In genomic region chr1:45100966-45101365, GRCm38 (mm10) we compare ENCODE assay signal across 20 mouse cellular contexts.
A peak's percentile ranks its signal among the peaks of the same experiment; 100 is the strongest.
DNase-seq lines count a peak whose midpoint lies in the region; ATAC-seq and TF ChIP-seq lines count a peak whose summit lies in the region.
"Had no signal": no experiment of that assay in that cellular context is flagged by ENCODE, and none has a peak within 500 bp of the region (broad histone marks: within the 10 kb centered on the region; RNA-seq: fewer than 3 reads in every experiment).

No protein-coding gene starts in this region.

- no peak for TF ChIP-seq POLR2A in kidney, adult 2 months (IDR thresholded peaks at IDR 0.05; ENCODE audit: low read depth, low read length)

- peak; percentile 26 for DNase-seq in kidney, adult 2 months
- DNase-seq in kidney, postnatal 25 days = no peak
- no peak for DNase-seq in kidney, adult 11 months
- peak; percentile 52 for DNase-seq in lung, postnatal 0 days (ENCODE audit: low spot score)
- DNase-seq in lung, postnatal 14 days = no peak
- no peak for DNase-seq in urinary bladder, postnatal 4 days (ENCODE audit: low spot score in 2 of 2)
- DNase-seq: adrenal gland, postnatal 10 days; B cell, adult 2 months; cerebellum, adult 11 months; cerebellum, adult 9-10 months; cerebellum, postnatal 25 days; gastrocnemius, postnatal 36 days; heart, adult 11 months; heart, postnatal 36 days had no signal

- peaks cover 2% of the 10 kb centered on the region; the same call in 1 of the 2 replicates for H3K9me3 ChIP-seq in kidney, embryonic 16.5 days (ENCODE audit: low read length)
- no peaks in the 10 kb centered on the region; the same call in 1 of the 2 replicates for H3K9me3 ChIP-seq in lung, postnatal 0 days (ENCODE audit: low read length)
- H3K9me3 ChIP-seq: embryonic facial prominence, embryonic 12.5 days; forebrain, embryonic 15.5 days; G1E had no signal

- no peak for TF ChIP-seq CTCF in kidney, adult 2 months (conservative IDR thresholded peaks at IDR 0.05; ENCODE audit: insufficient read depth, insufficient read length, low read depth, low read length)
- no peak for TF ChIP-seq CTCF in lung, postnatal 0 days (IDR thresholded peaks at IDR 0.05)

- no peak for TF ChIP-seq EP300 in lung, postnatal 0 days (IDR thresholded peaks at IDR 0.05)

- no peak overlapping the region for H3K9ac ChIP-seq in kidney, embryonic 16.5 days (replicated peaks; ENCODE audit: low read length)
- no peak overlapping the region for H3K9ac ChIP-seq in lung, postnatal 0 days (replicated peaks; ENCODE audit: low read depth)
- H3K9ac ChIP-seq: embryonic facial prominence, embryonic 12.5 days; forebrain, embryonic 15.5 days; heart, embryonic 13.5 days had no signal

- no peaks in the 10 kb centered on the region for H3K4me1 ChIP-seq in kidney, adult 2 months (ENCODE audit: control insufficient read depth, insufficient read depth, low read length)
- H3K4me1 ChIP-seq in kidney, embryonic 16.5 days (ENCODE audit: insufficient read depth, low read length) = no peaks in the 10 kb centered on the region
- no peaks in the 10 kb centered on the region for H3K4me1 ChIP-seq in lung, postnatal 0 days (ENCODE audit: insufficient read depth, low read depth, low read length)
- H3K4me1 ChIP-seq: embryonic facial prominence, embryonic 12.5 days; forebrain, embryonic 15.5 days; heart, embryonic 13.5 days had no signal

- H3K27me3 ChIP-seq in kidney, adult 2 months (replicated peaks; ENCODE audit: control insufficient read depth, insufficient read depth, low read length) = no peaks in the 10 kb centered on the region
- no peaks in the 10 kb centered on the region for H3K27me3 ChIP-seq in kidney, embryonic 16.5 days (ENCODE audit: insufficient read depth, low read length)
- H3K27me3 ChIP-seq in lung, postnatal 0 days (replicated peaks; ENCODE audit: insufficient read depth, low read length) = no peaks in the 10 kb centered on the region
- H3K27me3 ChIP-seq: embryonic facial prominence, embryonic 12.5 days; forebrain, embryonic 15.5 days; heart, embryonic 13.5 days had no signal

- H3K4me2 ChIP-seq in kidney, embryonic 16.5 days (replicated peaks; ENCODE audit: low read depth, low read length) = no peak overlapping the region
- H3K4me2 ChIP-seq in lung, postnatal 0 days (replicated peaks; ENCODE audit: low read depth, low read length) = no peak overlapping the region
- H3K4me2 ChIP-seq: embryonic facial prominence, embryonic 12.5 days; forebrain, embryonic 15.5 days; heart, embryonic 13.5 days had no signal

- H3K36me3 ChIP-seq in kidney, adult 2 months (ENCODE audit: control insufficient read depth, insufficient read depth, low read length) = no peaks in the 10 kb centered on the region
- no peaks in the 10 kb centered on the region for H3K36me3 ChIP-seq in kidney, embryonic 16.5 days (ENCODE audit: insufficient read depth, low read length)
- H3K36me3 ChIP-seq in lung, postnatal 0 days (ENCODE audit: insufficient read depth, low read length) = no peaks in the 10 kb centered on the region
- H3K36me3 ChIP-seq: embryonic facial prominence, embryonic 12.5 days; forebrain, embryonic 15.5 days; G1E; heart, embryonic 13.5 days had no signal

- no peak overlapping the region for H3K4me3 ChIP-seq in kidney, adult 2 months (ENCODE audit: insufficient read depth, low read depth, low read length)
- no peak overlapping the region for H3K4me3 ChIP-seq in kidney, embryonic 16.5 days (ENCODE audit: low read length)
- no peak overlapping the region for H3K4me3 ChIP-seq in lung, postnatal 0 days (ENCODE audit: low read depth, low read length)
- H3K4me3 ChIP-seq: embryonic facial prominence, embryonic 12.5 days; forebrain, embryonic 15.5 days; heart, embryonic 13.5 days had no signal

- peak; percentile 73; the same call in 1 of the 2 replicates for ATAC-seq in kidney, embryonic 16.5 days (ENCODE audit: low FRiP score, low TSS enrichment)
- ATAC-seq in lung, postnatal 0 days = 0 out of 2 replicates have a peak, but pooled peaks have one; percentile 19
- ATAC-seq: CD4-positive, CD25-positive, alpha-beta regulatory T cell, adult 4 months; forebrain, embryonic 15.5 days had no signal

- H3K27ac ChIP-seq in kidney, adult 2 months (ENCODE audit: insufficient read depth, low read depth, low read length) = no peak overlapping the region
- no peak overlapping the region for H3K27ac ChIP-seq in kidney, embryonic 16.5 days (ENCODE audit: low read length)
- no peak overlapping the region for H3K27ac ChIP-seq in lung, postnatal 0 days (ENCODE audit: low read length)
- H3K27ac ChIP-seq: embryonic facial prominence, embryonic 12.5 days; forebrain, embryonic 15.5 days; heart, embryonic 13.5 days had no signal

Comparison
In these comparisons a context has a peak if more than half of its experiments do, and no peak if none do; other contexts are left out.
1. DNase-seq: peak in kidney, adult 2 months (single experiment) and lung, postnatal 0 days (single experiment); none in kidney, postnatal 25 days (0 of 2), kidney, adult 11 months (single experiment), lung, postnatal 14 days (single experiment) and urinary bladder, postnatal 4 days (0 of 2).